Mouse (Mus musculus) kidney, adult 9 months (tissue): Measurements from ENCODE around the gene Coro7.
A peak's percentile ranks its signal among the peaks of the same experiment; 100 is the strongest.

Source experiments
- DNase-seq: peaks from one replicate; pipeline ENCODE4 v3.0.0; 2022

Gene Coro7

DNA sequence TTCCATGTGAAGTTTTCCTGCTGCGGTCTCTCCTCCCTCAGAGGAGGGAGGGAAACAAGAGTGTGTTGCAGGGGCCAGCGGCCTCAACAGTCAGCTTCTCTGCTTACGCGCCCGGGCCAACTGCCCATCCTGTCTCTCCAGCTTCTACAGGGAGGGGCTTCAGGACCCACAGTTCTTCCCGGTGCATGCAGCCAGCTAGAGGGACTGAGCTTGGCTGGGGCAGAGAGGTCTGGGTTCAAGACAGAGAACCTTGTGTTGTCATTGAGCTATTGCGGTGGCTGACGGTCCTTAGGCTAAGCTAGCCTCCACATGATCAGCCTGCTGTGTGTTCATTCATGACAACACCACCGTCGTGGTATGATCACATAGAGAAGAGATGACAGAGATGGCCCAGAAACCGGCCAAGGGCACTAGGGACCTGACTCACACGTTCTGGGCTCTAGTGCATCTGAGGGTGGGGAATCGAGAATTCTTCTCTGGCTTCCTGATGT lies 31.9 kb downstream of the Coro7 start:
- DNase-seq = no peak

DNA sequence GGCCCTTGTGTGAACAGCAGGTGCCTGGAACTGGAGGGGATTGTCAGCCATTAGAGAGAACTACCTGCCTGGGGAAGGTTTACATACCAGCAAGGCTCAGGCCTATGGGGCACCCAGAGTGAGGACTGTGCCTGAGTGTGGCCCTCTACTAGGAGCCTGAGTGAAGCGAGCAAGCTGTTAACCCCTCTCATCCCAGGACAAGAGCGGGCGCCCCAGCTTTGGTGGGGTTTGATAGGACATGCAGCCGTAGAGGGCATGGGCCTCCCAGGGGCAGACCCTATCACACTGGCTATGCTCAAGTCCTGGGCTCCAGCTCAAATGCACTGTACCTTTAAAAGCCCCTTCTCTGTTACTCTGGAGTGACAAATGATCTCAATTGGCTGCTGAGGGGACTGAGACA lies 32.7 kb downstream of the Coro7 start:
- DNase-seq = no peak

DNA sequence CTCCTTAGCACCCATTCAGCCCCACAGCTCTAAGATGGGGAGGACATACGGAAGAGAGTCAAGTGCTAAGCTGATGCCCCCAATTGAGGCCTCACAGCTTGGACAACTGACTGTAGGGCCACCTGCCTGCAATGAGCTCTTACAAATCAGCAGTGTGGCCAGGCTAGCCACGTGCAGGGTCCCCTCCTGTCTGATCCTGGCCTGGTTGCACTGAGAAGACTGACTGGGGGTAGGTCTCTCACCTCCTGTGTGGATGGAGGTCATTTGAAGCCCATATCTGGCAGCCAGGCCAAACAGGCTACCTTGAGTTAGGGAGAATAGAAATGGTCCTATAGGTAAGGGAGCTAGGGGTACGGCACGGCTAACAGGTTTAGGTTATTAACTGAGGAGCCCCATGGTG lies 33.7 kb downstream of the Coro7 start:
- DNase-seq = no peak

DNA sequence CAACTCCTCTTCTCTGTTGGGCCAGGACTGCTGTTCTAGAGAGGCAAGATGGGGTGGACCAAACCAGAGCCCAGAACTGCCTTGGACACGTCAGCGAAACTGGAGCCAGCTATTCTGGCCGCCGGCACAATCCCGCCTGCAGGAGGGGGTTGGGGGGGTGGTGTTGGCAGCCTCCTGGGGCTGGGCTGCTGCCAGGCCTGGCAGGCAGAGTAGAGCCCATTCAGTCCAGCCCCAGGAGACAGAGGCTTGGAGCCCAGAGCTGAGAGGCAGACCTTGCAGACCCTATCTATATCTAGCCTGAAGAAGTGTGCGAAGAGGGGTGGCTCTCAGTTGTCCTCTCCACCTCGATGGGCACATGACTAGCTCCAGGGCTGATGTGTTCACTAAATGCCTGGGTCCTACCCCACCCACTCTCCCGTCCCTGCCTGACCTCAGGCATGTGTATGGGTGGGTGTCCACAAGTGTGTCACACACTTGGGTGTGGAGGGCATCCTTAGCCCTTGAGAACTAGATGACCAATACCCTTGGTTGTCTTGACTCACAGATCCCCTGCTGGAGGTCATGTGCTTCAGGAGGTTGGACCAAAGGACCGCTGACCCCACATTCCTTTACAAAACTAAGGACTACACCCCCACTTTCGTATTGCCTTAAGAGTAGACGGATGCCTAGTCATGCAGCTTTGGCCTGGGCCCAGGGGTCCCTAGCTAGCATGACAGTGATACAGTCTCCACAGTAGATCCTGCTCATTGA lies 35.7 kb downstream of the Coro7 start:
- peak; percentile 92 for DNase-seq

DNA sequence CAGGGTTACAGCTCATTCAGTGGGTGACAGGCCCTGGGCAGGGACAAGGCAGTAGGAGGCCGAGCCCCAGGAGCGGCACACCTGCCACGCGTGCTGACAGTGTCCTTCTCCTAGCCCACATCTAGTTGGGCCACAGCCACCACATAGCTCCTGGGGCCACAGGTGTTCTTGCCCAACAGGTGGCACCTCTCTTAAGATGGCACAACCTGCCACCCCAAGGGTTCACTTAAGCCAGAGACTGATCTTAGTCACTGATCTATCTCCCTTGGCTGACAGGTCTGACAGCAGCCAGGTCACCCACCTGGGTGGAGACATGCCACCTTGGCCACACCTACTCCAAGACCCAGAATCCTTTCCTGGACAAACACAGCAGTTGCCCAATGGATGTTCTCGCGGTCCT lies 36.6 kb downstream of the Coro7 start:
- no peak for DNase-seq

DNA sequence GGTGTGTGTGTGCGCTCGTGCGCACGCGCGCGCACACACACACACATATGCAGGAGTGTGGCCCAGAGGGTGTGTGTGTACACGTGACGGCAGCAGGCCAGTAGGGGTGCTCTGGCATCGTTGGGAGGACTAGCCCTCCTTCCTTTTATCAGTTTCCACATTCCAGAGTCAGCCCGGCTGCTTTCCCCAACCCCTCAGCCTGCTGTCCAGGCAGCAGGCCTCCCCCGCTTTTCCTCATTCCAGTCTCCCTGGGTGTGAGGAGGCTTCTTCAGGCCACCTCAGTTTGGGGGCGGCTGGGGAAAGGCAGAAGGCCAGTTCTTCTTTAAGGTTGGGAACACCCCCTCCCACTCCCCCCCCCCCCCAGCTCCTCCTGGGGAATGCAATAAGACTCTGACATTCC lies 37.4 kb downstream of the Coro7 start:
- DNase-seq = peak; percentile 67

DNA sequence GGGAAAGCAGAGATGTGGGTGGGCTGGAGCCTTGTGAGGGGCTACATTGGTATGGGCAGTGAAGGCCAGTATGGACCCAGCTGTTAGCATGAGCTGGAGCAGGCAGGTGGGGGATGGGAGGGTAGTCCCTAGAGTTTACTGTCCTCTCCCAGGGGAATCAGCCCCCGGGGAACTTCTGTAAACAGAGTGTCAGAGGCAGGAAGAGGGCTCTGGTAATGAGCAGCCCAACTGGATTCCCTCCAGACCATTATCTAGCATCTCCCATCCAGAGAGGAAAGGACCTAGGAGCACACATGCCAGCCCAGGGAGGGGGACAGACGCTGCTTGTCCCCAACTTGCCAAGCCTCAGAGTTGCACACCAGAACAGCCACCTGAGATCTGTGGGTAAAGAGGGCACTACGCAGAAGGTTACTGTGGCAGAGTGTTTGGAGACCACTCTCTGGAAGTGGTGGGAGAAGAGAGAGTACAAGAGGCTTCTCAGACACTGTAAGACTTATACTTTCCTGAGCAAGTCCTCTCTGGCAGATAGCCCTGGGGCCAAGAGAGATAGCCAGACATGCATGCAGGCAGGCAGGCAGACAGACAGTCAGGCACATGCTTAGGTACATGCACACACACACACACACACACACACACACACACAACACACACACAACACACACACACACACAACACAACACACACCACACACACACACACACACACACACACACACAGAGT lies 38.3 kb downstream of the Coro7 start:
- DNase-seq = no peak

DNA sequence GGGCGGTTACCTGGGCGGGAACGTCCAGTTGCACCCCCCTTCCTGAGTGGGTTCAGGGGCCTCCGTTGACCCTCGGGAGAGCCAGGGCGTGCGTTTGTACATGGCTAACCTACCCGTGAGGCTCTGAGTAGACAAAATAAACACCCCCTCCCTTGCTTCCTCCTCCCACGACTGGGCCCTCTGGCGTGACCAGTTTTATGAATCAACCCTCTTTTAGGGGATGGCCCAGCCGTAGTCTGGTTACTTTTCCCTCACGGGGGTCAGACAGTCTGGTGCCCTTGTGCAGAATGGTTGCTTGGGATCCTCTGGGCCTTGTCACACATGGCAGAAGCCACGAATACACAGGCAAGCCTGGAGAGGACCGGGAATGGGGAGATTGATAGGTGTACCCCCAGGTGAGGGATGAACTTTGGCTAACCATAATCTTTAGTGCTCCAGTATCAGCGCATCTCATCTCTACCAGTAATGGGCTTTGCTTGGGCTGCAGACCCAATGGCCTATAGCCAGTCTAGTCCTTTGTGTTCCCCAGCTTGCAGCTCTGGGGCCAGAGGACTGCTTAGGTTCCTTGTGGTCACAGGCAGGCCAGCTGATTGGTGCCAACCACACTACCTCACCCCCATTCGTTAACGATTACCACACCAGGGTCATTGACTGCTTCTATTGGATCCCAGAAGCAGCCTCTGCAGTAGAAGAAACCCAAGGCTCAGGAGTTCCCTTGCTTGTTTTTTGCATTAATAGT lies 39.1 kb downstream of the Coro7 start:
- DNase-seq = peak; percentile 96

DNA sequence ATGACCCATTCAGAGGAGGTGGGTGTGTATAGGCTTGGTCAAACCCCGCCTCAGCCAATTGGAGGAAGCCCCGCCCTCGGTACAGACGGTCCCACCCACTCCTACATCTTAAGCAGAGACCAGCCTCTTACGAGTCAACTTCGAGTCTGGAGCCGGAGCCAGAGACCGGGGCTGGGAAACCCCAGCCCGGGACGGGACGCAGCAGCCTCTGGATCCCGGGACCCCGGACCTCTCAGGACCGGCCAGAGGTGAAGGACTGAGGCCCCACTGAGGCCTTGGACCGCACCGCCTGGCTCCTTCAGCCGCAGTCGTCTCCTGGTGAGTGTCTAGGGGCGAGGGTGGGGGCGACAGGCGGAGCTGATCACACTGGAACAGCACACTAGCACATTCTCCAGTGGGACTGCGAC lies 39.7 kb downstream of the Coro7 start, which contains the start of the genes Vasn and Dnaja3:
Gene Vasn (plus strand): TSS at position 111 of the 407 bp plus-strand sequence.
Gene Dnaja3 (plus strand): TSS at position 159 of the 407 bp plus-strand sequence.
- peak; percentile 96 for DNase-seq

DNA sequence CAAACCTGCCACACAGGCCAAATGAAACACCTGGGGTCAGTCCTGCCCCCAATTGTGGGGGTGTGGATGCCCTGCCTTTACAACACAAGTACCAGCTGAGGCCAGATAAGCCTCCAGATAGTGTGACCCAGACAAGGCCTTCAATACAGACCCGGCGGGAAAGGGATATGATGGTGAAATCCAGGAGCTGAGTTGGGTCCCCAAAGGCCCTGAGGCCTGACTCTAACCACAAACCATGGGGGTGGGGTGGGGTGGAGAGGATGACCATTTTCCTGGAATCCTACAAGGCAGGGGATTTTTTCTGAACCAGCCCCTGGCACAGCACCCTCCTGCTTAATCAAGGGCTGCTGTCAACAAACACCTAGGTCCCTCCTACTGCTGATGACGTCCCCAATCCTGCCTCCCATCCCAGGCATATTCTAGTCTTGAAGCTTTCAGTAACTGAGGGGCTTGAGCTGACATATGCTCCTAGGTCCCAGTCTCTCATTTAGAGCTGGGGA lies 40.6 kb downstream of the Coro7 start:
- DNase-seq = no peak

DNA sequence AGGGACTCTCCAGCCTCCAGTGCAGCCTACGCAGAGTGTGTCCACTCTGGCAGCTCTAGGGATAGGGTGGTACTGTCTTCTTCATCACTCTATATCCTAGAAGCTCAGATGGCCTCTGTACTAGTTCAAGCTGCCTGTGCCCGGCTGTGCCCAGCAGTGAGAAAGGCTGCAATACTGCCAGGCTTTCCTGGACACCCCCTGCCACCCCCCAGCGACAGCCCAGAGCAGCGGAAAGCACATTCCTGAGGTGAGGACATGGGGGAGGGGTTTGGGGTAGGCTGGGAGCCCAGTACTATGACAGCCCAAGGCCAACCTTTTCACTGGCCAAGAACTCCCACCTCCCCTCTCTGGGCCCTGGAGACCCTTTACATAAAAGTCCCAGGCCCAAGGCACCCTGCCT lies 43.8 kb downstream of the Coro7 start:
- no peak for DNase-seq

DNA sequence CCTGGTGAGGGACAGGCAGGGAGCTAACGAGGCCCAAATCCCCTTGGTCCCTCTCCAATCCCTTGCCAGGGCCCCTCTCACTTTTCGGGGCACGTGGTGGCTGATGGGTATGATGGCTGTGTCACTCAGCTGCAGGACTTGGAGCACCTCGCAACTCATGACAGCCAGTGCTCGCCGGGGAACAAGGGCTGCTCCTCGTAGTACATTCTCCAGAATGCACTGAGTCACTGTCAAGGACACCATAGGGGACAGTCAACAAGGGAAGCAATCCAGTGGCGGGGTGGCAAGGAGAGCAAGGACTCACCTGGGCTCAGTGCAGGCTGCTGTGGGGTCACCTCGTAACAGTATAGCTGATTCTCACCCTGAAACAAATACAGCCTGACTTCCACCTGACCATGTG lies 44.9 kb downstream of the Coro7 start:
- no peak for DNase-seq

DNA sequence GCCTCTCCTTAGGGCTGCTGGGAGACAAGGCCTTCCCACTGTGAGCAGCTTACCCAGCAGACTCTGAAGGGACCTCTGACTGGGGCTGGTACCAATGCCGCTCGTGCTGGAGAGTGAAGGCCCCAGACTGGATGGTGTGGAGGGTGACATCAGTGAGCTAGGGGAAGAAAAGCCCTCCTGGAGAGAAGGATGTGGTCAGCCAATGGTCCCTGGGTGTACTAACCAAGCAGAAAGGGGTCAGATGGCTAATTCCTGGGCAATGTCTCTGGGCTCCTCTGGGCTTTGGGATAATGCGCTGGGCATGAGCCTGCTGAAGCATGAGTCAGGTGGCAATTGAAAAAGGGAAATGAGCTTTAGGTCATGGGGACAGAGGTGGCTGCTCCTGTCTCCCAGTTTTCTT lies 45.9 kb downstream of the Coro7 start:
- DNase-seq = no peak

DNA sequence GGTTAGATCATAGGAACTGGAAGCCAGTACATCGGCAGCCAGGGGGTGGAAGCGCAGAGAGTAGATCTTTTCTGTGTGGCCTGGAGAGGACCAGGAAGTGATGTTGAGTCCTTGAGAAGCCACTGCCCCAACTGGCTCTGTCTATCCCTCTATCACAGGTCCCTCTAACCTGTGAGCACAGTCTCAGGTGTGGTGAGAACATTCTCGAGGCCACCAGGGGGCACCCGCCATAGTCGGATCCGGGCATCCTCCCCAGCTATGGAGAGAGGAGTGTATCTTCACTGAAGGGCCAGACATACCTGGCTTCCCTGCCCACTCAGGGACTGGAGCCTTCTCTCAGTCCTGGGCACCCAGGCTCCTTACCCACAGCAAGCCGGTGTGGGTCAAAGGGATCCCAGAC lies 47.5 kb downstream of the Coro7 start:
- peak; percentile 75 for DNase-seq

DNA sequence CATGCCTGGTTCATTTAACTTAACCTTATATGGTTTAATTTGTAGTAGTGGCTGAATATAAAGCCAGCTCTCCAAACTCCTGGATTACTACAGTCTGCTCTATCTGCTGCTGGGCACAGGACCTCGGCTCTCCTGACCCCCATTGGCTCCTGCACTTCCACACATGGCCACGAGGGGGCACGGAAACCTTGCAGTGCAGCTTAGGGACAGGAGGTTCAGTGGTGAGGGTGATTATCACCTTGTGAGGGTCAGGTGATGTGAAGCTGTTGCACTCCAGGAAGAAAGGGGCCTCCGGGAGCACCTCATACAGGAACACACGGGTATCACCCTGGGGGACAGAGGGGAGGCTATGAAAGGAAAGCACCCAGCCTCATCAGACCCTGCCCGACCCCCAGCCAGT lies 49.6 kb downstream of the Coro7 start:
- peak; percentile 90 for DNase-seq

DNA sequence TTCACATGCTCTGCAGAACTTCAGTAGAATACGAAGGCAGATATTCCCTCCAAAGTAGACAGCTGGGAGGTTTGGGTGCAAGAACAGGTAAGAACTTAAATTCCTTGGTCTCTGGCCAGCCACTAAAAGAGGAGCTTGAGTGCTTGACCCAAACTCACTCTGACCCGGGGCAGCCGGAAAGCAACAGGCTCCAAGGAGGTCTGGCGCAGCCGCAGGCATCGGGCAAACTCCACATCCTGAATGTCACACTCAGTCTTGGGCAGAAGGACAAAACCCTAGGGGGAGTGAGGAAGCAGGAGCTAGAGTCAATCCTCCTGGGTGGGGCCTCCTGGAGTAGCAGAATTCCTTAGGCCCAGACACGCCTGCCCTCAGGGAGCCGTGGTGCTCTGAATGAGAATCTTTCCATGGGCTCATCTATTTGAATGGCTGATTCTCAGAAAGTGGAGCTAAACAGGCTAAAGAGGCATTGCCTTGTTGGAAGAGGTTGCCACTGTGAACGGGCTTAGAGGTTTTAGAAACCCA lies 50.6 kb downstream of the Coro7 start:
- DNase-seq = peak; percentile 77

DNA sequence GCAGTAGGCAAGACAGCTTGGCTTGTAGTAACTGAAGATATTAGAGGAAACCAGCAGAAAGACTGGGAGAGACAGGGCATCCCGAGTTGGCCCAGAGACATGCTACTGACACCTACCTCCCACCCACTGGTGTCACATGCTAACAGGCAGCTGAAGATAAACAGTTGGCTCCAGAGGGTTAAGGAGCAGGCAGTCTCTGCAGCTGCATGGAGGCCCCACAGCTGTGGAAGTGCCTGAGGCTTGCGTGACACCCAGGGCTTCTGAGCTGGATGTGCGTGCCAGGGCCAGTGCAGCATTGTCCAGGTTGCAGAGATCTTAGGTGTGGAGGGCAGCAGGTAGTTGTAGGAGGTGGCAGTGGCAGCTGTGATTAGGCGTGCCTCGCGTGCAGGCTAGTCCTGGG lies 52.5 kb downstream of the Coro7 start:
- DNase-seq = no peak

DNA sequence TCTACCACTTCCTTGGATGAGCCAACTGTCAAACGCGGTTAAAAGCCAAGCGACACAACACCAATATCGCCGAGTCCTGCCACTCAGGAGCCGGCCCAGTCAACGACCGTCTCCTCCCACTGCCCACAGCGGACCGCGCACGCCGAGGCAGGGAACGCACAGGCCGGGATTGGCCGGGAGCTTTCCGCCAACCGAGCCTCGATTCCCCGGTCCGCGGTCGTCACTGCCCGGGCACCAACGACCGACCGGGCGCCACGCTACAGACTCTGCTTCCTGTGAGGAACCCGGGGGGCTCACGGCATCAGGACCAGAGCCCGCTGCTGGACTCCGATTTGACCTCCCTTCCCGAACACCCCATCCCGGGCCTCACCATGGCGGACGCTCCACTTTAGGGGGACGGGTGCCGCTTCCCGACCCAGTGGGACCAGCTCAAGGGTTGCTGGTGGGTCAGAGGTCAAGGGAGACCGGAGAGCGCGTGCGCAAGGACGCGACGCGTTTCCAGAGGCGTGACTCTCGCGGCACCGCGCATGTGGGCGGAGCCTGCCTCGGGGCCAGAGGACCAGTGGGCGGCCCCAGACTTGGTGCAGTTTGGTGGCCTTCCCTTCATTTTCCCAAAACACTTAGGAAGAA lies 55.0 kb downstream of the Coro7 start, which contains the start of gene Pam16:
Gene Pam16 (minus strand): TSS at position 508 of the 630 bp plus-strand sequence.
- DNase-seq = peak; percentile 95

DNA sequence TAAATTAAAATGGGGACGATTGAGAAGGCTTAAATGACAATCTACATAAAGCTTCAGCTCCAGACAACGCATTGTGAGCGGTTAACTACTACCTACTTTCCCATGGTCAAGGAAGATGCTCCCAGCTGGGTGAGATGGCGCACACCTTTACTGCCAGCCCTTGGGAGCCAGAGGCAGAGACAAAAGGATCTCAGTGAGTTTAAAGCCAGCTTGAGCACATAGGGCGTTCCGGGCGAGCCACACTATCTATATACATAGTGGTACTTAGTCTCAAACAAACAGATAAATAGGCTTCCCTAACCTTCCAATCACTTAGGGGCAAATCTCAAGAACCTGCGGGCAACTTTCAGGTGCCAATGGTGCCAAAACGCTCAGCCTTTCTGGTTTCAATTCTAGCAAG lies 55.5 kb downstream of the Coro7 start:
- DNase-seq = no peak

DNA sequence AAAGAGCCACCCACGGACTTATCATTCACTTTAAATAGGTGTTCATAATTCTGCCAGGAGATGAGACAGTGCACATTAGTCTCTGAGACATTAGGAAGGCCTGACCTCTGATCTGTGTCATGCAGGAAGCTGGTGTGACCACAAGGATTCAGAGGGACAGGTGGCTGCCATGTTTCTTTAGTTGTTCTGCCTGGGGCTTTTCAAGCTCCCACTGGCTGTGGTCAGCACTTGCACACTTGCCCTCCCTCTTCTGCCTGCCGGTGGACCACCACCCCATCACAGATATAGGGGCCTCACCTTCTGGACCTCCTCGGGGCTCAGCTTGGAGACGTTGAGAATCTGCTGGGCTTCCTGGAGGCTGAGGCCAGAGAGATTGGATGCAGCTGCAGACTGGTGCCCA lies 62.7 kb downstream of the Coro7 start:
- no peak for DNase-seq

DNA sequence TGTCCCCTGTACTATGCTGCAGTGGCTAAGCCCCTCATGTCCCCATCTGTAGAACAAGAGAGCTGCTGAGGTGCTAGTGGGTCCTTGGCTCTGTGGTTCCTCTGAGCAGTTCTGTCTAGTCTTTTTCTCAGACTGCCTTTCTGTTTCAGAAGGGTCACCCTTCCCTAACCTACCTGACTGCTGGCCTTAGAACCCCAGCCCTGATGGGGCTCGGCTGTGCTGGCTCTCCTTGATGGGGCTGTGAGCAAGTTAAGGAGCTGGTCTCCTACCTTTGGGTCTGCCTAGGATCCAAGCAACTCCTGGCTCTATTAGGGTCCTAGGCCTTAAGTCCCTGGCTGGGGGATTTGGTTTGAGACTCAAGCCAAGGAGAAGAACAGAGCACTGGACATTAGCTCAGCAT lies 64.3 kb downstream of the Coro7 start:
- no peak for DNase-seq

DNA sequence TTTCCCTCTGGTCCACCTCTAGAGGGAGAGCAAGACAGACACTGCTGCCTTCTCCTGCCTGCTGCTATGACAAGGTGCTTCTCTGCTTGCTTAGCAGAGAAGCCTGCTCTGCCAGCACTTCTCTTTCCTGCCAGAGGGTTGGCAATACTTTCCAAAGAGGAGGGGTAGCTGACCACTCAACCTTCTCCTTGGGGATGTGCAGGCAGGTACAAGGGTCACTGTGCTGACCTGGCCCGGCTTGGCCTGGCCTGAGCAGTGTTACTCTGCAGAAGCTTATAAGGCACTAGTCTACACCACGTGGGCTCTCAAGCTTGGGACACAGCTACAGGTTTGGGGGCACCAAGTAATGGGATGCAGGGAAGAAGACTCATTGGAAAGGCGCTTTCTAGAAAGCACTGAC lies 64.9 kb downstream of the Coro7 start:
- peak; percentile 93 for DNase-seq

DNA sequence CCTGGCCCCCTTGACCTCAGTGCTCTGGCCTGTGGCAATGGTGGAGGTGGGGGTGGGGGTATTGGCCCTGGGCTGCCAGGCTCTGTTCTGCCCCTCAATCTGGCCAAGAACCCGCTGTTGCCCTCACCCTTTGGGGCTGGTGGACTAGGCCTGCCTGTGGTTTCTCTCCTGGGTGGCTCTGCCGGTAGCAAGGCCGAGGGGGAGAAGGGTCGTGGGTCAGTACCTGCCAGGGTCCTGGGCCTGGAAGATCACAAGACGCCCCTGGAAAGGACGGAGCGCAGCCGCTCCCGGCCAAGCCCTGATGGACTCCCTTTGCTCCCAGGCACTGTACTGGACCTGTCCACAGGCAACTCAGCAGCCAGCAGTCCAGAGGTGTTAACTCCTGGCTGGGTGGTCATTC lies 65.8 kb downstream of the Coro7 start:
- no peak for DNase-seq
